Mouse (Mus musculus) embryonic facial prominence, embryonic 14.5 days (tissue): ENCODE results near the gene AL607142.1. TPM values are rescaled to one million over a fixed set of nuclear protein-coding genes. Genes with fewer than 3 reads are reported as not detected.

Source experiments
- ATAC-seq: fragments of 200-750 bp; cut with Nextera tagmentation; 2 replicates; pipeline ENCODE4 v1.8.0; 2017; ENCODE audit warnings: low read depth, moderate number of reproducible peaks, moderate TSS enrichment
- DNase-seq: peaks from one replicate; pipeline ENCODE4 v3.0.0-alpha.2; 2015; ENCODE audit warnings: low spot score
- H3K27ac ChIP-seq: fragments of 300-500 bp; sonication (generic); replicated peaks from 2 replicates; pipeline ENCODE4 v1.5.1; 2014; ENCODE audit warnings: low read depth, mild to moderate bottlenecking, low read length, moderate library complexity
- H3K27me3 ChIP-seq: fragments of 300-500 bp; sonication (generic); replicated peaks from 2 replicates; pipeline ENCODE4 v1.6.1; 2014; ENCODE audit warnings: low read length; ENCODE audit not compliant: control insufficient read depth, insufficient read depth
- H3K36me3 ChIP-seq: fragments of 300-500 bp; sonication (generic); 2 replicates; pipeline ENCODE4 v1.6.1; 2014; ENCODE audit warnings: low read length, mixed read lengths; ENCODE audit not compliant: control insufficient read depth, insufficient read depth
- H3K4me1 ChIP-seq: fragments of 300-500 bp; sonication (generic); 2 replicates; pipeline ENCODE4 v1.6.1; 2014; ENCODE audit warnings: antibody characterized with exemption, low read length; ENCODE audit not compliant: control insufficient read depth, insufficient read depth
- H3K4me2 ChIP-seq: fragments of 300-500 bp; sonication (generic); 2 replicates; pipeline ENCODE4 v1.6.1; 2014; ENCODE audit warnings: low read depth, mild to moderate bottlenecking, low read length, moderate library complexity, mixed read lengths
- H3K4me3 ChIP-seq: fragments of 300-500 bp; sonication (generic); 2 replicates; pipeline ENCODE4 v1.5.1; 2014; ENCODE audit warnings: low read depth, mild to moderate bottlenecking, low read length
- H3K9ac ChIP-seq: fragments of 300-500 bp; sonication (generic); 2 replicates; pipeline ENCODE4 v1.6.1; 2014; ENCODE audit warnings: low read depth, mild to moderate bottlenecking, low read length, moderate library complexity, mixed read lengths
- H3K9me3 ChIP-seq: fragments of 300-500 bp; sonication (generic); 2 replicates; pipeline ENCODE4 v1.6.1; 2016; ENCODE audit warnings: low read length; ENCODE audit not compliant: control insufficient read depth
- WGBS: fragments of 180-500 bp; shearing (Covaris S2); extraction: QIAGEN DNeasy Blood & Tissue Kit; methylation state at CpG from one replicate; pipeline ENCODE4 v1.1.7; 2014; 5-methylcytosine and 5-hydroxymethylcytosine counted together
- polyA plus RNA-seq: library from polyadenylated mRNA; unstranded; fragments of >200 nt; fragmentation: Nextera tagmentation; extraction: Ambion mirVana; gene quantifications from 2 replicates; pipeline ENCODE4 v1.2.1, GENCODE M21; 2014

AL607142.1 gene
- polyA plus RNA-seq, 1 experiment from 2014 or later = not detected

DNA sequence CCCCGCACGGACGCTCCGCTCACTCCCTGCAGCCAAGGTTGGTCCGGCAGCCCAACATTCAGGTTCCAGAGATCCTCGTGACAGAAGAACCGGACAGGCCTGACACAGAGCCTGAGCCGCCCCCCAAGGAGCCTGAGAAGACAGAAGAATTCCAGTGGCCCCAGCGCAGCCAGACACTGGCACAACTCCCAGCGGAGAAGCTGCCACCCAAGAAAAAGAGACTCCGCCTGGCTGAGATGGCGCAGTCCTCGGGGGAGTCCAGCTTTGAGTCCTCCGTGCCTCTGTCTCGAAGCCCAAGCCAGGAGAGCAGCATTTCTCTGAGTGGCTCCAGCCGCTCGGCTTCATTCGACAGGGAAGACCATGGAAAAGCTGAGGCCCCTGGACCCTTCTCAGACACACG lies 32.1 kb downstream of the AL607142.1 start:
- WGBS = 90% methylated on average over 19 of the region's 19 CpGs
- ATAC-seq = no peak

DNA sequence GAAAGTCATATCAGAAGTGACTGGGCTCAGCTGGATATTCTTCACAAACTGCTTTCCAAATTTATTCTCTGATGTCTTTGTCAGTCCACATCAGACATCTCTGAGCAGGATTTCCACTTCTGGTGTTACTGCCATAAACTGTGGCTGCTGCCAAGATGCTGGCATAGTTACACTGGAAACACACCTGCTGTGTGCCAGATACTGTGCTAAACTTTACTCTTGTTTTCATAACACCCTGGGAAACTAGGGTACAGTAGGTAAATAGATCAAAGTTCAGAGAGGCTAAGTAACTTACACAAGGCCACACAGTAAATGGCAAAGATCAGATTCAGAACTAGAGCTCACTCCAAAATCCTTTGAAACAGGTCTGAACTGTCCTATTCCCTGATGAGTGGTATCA lies 36.4 kb downstream of the AL607142.1 start:
- H3K4me2 ChIP-seq = no peak overlapping the region
- no peak for ATAC-seq
- peaks cover 16% of the 10 kb centered on the region for H3K9me3 ChIP-seq
- no peaks in the 10 kb centered on the region for H3K27me3 ChIP-seq
- no peak overlapping the region for H3K4me3 ChIP-seq
- H3K27ac ChIP-seq = no peak overlapping the region
- H3K36me3 ChIP-seq = no peaks in the 10 kb centered on the region
- H3K4me1 ChIP-seq = no peaks in the 10 kb centered on the region
- no peak overlapping the region for H3K9ac ChIP-seq
- DNase-seq = no peak

More for the DNA sequence above, 32.1 kb downstream of the AL607142.1 start:
- H3K4me2 ChIP-seq = no peak overlapping the region
- no peaks in the 10 kb centered on the region for H3K27me3 ChIP-seq
- peaks cover 16% of the 10 kb centered on the region for H3K9me3 ChIP-seq
- DNase-seq = no peak
- H3K9ac ChIP-seq = no peak overlapping the region
- no peak overlapping the region for H3K4me3 ChIP-seq
- no peaks in the 10 kb centered on the region for H3K4me1 ChIP-seq
- no peaks in the 10 kb centered on the region for H3K36me3 ChIP-seq
- H3K27ac ChIP-seq = no peak overlapping the region

DNA sequence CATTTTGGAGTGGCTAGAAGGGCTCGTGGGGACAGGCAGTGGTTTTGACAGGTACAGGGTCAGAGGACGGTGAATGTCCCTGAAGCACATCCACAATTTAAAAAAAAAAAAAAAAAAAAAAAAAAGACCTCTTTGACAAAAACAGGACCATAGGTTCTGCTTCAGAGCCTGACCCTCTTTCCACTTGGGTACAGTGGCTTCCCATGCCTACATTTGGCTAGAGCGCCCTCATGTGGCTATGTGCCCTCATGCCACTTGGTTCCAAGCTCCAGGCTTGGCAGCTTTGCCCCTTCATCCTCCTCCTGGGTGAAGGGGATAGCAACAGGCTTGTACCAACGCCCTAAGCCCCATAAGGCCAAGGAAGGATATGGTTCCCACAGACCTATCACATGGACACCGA lies 39.8 kb downstream of the AL607142.1 start:
- no peak overlapping the region for H3K9ac ChIP-seq
- H3K27ac ChIP-seq = no peak overlapping the region
- peaks cover 3% of the 10 kb centered on the region; the same call in 1 of the 2 replicates for H3K9me3 ChIP-seq
- no peaks in the 10 kb centered on the region for H3K36me3 ChIP-seq
- WGBS = 50% methylated on average over 5 of the region's 5 CpGs
- ATAC-seq (0 out of 2 replicates have a peak, but pooled peaks have one; percentile 15), DNase-seq (peak; percentile 24)
- no peaks in the 10 kb centered on the region for H3K27me3 ChIP-seq
- H3K4me1 ChIP-seq = no peaks in the 10 kb centered on the region
- H3K4me2 ChIP-seq = no peak overlapping the region
- H3K4me3 ChIP-seq = no peak overlapping the region

DNA sequence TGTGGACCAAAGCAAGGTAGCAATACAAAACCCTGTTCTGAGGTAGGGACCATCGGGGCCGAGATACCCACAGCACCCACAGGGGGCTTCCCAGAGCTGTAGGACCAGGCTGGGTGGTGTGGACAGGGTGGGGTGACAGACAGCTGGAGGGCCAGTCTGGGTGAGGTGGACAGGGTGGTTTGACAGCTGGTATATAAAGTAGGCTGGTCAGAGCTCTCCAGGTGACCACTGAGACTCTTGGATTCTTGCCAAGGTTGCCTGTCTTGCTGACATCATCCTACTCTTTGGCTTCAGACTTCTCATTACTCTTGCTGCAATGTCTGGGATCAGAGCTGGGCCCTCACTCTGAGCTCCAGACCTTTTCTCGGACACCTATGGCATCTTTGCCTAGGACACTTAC lies 41.6 kb downstream of the AL607142.1 start:
- no peak for DNase-seq
- no peaks in the 10 kb centered on the region for H3K27me3 ChIP-seq
- H3K9ac ChIP-seq = no peak overlapping the region
- H3K4me1 ChIP-seq = no peaks in the 10 kb centered on the region
- H3K4me2 ChIP-seq = no peak overlapping the region
- H3K27ac ChIP-seq = no peak overlapping the region
- WGBS = 88% methylated on average over 3 of the region's 3 CpGs
- H3K4me3 ChIP-seq = no peak overlapping the region
- no peak for ATAC-seq
- H3K9me3 ChIP-seq = no peaks in the 10 kb centered on the region
- H3K36me3 ChIP-seq = no peaks in the 10 kb centered on the region

DNA sequence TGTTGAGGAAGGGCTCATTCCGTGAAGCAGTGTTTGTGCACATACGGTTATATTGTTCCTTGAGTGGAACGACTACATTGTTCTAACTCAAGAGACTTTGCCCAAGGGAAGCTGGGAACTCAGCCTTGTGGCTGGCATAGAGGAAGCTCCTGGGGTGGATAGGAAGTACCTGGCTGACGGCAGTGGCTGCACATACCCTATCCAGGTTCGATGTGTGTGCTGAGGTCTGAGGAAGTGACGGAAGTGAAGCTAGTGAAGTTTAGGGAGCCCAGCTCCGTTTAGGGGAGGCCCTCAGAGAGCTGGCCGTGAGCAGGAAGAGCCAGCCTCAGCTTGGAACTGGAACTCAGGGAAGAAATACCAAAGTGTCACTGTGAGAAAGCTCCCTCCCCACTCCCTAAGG lies 43.0 kb downstream of the AL607142.1 start:
- no peaks in the 10 kb centered on the region for H3K36me3 ChIP-seq
- WGBS = 68% methylated on average over 8 of the region's 8 CpGs
- H3K4me3 ChIP-seq = no peak overlapping the region
- no peak overlapping the region for H3K4me2 ChIP-seq
- no peaks in the 10 kb centered on the region for H3K9me3 ChIP-seq
- no peak overlapping the region for H3K27ac ChIP-seq
- DNase-seq (no peak), ATAC-seq (no peak)
- H3K4me1 ChIP-seq = no peaks in the 10 kb centered on the region
- H3K9ac ChIP-seq = no peak overlapping the region
- H3K27me3 ChIP-seq = no peaks in the 10 kb centered on the region

DNA sequence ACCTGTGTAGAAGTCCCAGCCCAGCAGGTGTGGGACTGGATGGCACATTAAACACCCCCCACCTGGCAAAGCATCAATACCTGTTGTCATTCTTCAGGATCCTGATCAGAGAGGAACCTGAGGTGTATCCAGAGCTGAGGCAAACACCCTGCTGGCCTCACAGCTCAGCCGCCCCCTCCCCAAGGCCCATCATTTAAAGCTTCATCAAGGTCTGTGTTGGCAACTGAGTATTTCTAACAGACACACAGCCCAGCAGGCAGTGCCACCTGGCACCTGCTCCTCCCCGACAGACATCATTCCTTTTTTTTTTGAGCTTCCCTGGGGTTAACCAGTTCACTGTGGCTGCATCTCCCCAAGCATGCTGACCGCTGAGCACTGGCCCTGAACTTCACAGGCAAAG lies 50.7 kb downstream of the AL607142.1 start:
- Histone ChIP-seq H3K9me3 (no peaks in the 10 kb centered on the region), H3K36me3 (no peaks in the 10 kb centered on the region), H3K4me2 (no peak overlapping the region), H3K9ac (no peak overlapping the region), H3K4me1 (no peaks in the 10 kb centered on the region), H3K4me3 (no peak overlapping the region), H3K27ac (no peak overlapping the region), H3K27me3 (no peaks in the 10 kb centered on the region)
- ATAC-seq = no peak
- DNase-seq = no peak
- 94% methylated on average over 3 of the region's 3 CpGs for WGBS

DNA sequence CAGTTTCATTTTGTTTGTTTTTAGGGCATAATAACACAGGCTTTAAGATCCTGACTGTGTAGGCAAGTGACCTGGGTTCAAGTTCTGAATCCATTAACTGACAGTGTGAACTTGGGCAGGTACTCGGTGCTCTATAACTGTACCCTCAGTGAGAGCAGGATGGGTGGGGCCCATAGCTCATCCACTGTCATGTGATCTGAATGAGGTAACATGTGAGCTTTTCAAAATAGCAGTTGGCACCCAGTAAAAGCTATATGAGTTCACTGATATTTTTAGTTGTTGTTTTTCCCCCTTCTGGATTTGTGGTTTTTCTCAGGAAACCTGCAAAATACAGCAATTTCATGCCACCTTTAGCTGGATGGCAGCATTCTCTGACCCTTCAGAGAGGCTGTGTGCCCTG lies 51.5 kb downstream of the AL607142.1 start:
- H3K27ac ChIP-seq = no peak overlapping the region
- 91% methylated on average over 1 of the region's 1 CpGs for whole genome bisulfite sequencing
- H3K36me3 ChIP-seq = no peaks in the 10 kb centered on the region
- no peaks in the 10 kb centered on the region for H3K27me3 ChIP-seq
- no peak for ATAC-seq
- DNase-seq = no peak
- no peaks in the 10 kb centered on the region for H3K4me1 ChIP-seq
- no peak overlapping the region for H3K4me3 ChIP-seq
- no peaks in the 10 kb centered on the region for H3K9me3 ChIP-seq
- H3K9ac ChIP-seq = no peak overlapping the region
- H3K4me2 ChIP-seq = no peak overlapping the region

DNA sequence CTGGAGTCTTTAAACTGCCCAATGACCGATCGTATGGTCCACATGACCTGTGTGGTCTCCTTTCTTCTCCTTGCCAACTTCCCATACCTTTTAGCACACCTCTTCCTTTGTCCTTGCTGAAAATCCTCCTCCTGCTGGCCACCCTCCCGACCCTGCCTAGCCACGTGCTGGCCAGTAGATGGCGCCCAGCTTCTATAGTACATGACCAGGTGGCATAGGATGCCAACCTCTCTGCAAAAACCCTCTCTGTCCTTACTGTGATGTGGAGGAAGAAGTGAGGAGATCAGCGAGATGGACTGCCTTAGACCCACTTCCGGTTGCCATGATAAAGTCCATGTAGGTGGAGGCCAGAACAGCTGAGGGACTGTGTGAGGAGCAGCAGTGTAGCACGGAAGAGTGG lies 55.5 kb downstream of the AL607142.1 start:
- H3K4me2 ChIP-seq = no peak overlapping the region
- 34% methylated on average over 8 of the region's 8 CpGs for WGBS
- H3K36me3 ChIP-seq = no peaks in the 10 kb centered on the region
- no peaks in the 10 kb centered on the region for H3K9me3 ChIP-seq
- no peak overlapping the region for H3K9ac ChIP-seq
- H3K27ac ChIP-seq = no peak overlapping the region
- H3K4me1 ChIP-seq = no peaks in the 10 kb centered on the region
- DNase-seq (peak; percentile 55), ATAC-seq (0 out of 2 replicates have a peak, but pooled peaks have one; percentile 50)
- no peak overlapping the region for H3K4me3 ChIP-seq
- no peaks in the 10 kb centered on the region for H3K27me3 ChIP-seq

DNA sequence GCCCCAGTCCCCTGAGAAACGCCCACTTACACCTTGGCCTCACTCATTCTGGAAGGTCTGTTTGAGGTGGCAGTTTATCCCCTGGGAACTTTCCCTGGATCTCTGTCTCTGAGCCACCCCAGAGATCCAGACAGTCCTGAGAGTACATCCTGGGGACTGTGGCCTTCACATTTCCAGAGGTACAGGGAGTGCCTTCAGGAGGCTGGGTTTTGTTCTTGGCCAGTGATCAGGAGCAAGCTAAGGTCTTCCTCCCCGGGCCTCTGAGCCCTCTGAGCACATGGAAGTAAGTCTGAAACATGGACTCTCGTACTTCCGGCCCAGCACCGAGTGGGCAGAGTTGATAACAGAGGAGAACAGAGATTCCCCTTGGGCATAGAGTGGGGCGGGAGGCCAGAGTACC lies 59.9 kb downstream of the AL607142.1 start:
- H3K4me2 ChIP-seq = no peak overlapping the region
- no peaks in the 10 kb centered on the region for H3K4me1 ChIP-seq
- H3K9me3 ChIP-seq = no peaks in the 10 kb centered on the region
- ATAC-seq (no peak), DNase-seq (no peak)
- no peak overlapping the region for H3K27ac ChIP-seq
- 82% methylated on average over 6 of the region's 6 CpGs for WGBS
- H3K4me3 ChIP-seq = no peak overlapping the region
- no peaks in the 10 kb centered on the region for H3K27me3 ChIP-seq
- no peak overlapping the region for H3K9ac ChIP-seq
- H3K36me3 ChIP-seq = no peaks in the 10 kb centered on the region
